Comparison of ENCODE assay signal across 8 mouse cellular contexts in genomic region chr4:134249651-134250050, GRCm38 (mm10). TPM values are rescaled to one million over a fixed set of nuclear protein-coding genes. Genes with fewer than 3 reads are reported as not detected.
DNase-seq lines count a peak whose midpoint lies in the region; ATAC-seq and TF ChIP-seq lines count a peak whose summit lies in the region.

No protein-coding gene starts in this region.

- H3K9ac ChIP-seq in embryonic facial prominence, embryonic 13.5 days = peak overlapping the region; percentile 58
- peak overlapping the region; percentile 65 for H3K9ac ChIP-seq in heart, embryonic 12.5 days
- H3K9ac ChIP-seq in liver, postnatal 0 days (replicated peaks) = no peak overlapping the region
- H3K9ac ChIP-seq in neural tube, embryonic 14.5 days (replicated peaks; ENCODE audit: low read depth, low read length) = peak overlapping the region; percentile 34; the same call in 1 of the 2 replicates

- peak overlapping the region; percentile 54 for H3K4me3 ChIP-seq in embryonic facial prominence, embryonic 13.5 days
- peak overlapping the region; percentile 54 for H3K4me3 ChIP-seq in heart, embryonic 12.5 days
- H3K4me3 ChIP-seq in liver, postnatal 0 days (ENCODE audit: low read depth, low read length) = peak overlapping the region; percentile 32
- peak overlapping the region; percentile 51 for H3K4me3 ChIP-seq in neural tube, embryonic 14.5 days (ENCODE audit: low read depth, low read length)

- no peak for ATAC-seq in embryonic facial prominence, embryonic 13.5 days (ENCODE audit: insufficient number of reproducible peaks, insufficient read depth, low FRiP score, low TSS enrichment, low read depth)
- peak; percentile 48; the same call in 1 of the 2 replicates for ATAC-seq in heart, embryonic 12.5 days (ENCODE audit: insufficient number of reproducible peaks, low FRiP score)
- peak; percentile 34; the same call in 1 of the 2 replicates for ATAC-seq in liver, postnatal 0 days
- ATAC-seq in neural tube, embryonic 14.5 days (ENCODE audit: low read depth) = peak; percentile 52; the same call in 1 of the 2 replicates

- H3K27ac ChIP-seq in embryonic facial prominence, embryonic 13.5 days = no peak overlapping the region
- no peak overlapping the region for H3K27ac ChIP-seq in heart, embryonic 12.5 days (ENCODE audit: poor library complexity, severe bottlenecking)
- H3K27ac ChIP-seq in liver, postnatal 0 days (ENCODE audit: low read depth) = no peak overlapping the region
- H3K27ac ChIP-seq in neural tube, embryonic 14.5 days (ENCODE audit: low read depth, low read length) = no peak overlapping the region

- TF ChIP-seq CTCF in liver, postnatal 0 days (IDR thresholded peaks at IDR 0.05; ENCODE audit: low read depth) = peak; percentile 91

- H3K4me2 ChIP-seq in embryonic facial prominence, embryonic 13.5 days = peak overlapping the region; percentile 95
- peak overlapping the region; percentile 97 for H3K4me2 ChIP-seq in heart, embryonic 12.5 days
- H3K4me2 ChIP-seq in liver, postnatal 0 days (ENCODE audit: low read depth, low read length) = peak overlapping the region; percentile 64
- peak overlapping the region; percentile 71 for H3K4me2 ChIP-seq in neural tube, embryonic 14.5 days (ENCODE audit: low read depth, low read length)

- under 1% methylated on average over 30 of the region's 30 CpGs for WGBS in embryonic facial prominence, embryonic 13.5 days
- under 1% methylated on average over 30 of the region's 30 CpGs for WGBS in heart, embryonic 12.5 days
- 2% methylated on average over 30 of the region's 30 CpGs for WGBS in liver, postnatal 0 days (ENCODE audit: insufficient replicate concordance)
- 1% methylated on average over 30 of the region's 30 CpGs for WGBS in neural tube, embryonic 14.5 days

- no peaks in the 10 kb centered on the region for H3K36me3 ChIP-seq in embryonic facial prominence, embryonic 13.5 days
- no peaks in the 10 kb centered on the region for H3K36me3 ChIP-seq in heart, embryonic 12.5 days
- H3K36me3 ChIP-seq in liver, postnatal 0 days (replicated peaks; ENCODE audit: insufficient read depth, low read length) = no peaks in the 10 kb centered on the region
- no peaks in the 10 kb centered on the region for H3K36me3 ChIP-seq in neural tube, embryonic 14.5 days (ENCODE audit: control insufficient read depth, insufficient read depth, low read length)

- peak; percentile 60 for DNase-seq in urinary bladder, adult 2 months (ENCODE audit: low spot score)
- DNase-seq in urinary bladder, postnatal 10 days (ENCODE audit: low spot score) = no peak
- peak; percentile 90 for DNase-seq in kidney, postnatal 10 days
- peak; percentile 81 for DNase-seq in liver, postnatal 0 days
- DNase-seq in testis, postnatal 14 days (ENCODE audit: low spot score) = peak; percentile 68

- H3K9me3 ChIP-seq in embryonic facial prominence, embryonic 13.5 days = no peaks in the 10 kb centered on the region
- H3K9me3 ChIP-seq in heart, embryonic 12.5 days (replicated peaks) = no peaks in the 10 kb centered on the region
- no peaks in the 10 kb centered on the region for H3K9me3 ChIP-seq in liver, postnatal 0 days (ENCODE audit: low read length)
- no peaks in the 10 kb centered on the region for H3K9me3 ChIP-seq in neural tube, embryonic 14.5 days (ENCODE audit: control insufficient read depth, low read length)

- peaks cover 63% of the 10 kb centered on the region for H3K4me1 ChIP-seq in embryonic facial prominence, embryonic 13.5 days
- H3K4me1 ChIP-seq in heart, embryonic 12.5 days (replicated peaks) = peaks cover 58% of the 10 kb centered on the region
- peaks cover 35% of the 10 kb centered on the region for H3K4me1 ChIP-seq in liver, postnatal 0 days (ENCODE audit: insufficient read depth)
- peaks cover 20% of the 10 kb centered on the region for H3K4me1 ChIP-seq in neural tube, embryonic 14.5 days (ENCODE audit: control insufficient read depth, insufficient read depth, low read length)

- peaks cover 86% of the 10 kb centered on the region for H3K27me3 ChIP-seq in embryonic facial prominence, embryonic 13.5 days
- H3K27me3 ChIP-seq in heart, embryonic 12.5 days (replicated peaks) = peaks cover 62% of the 10 kb centered on the region
- H3K27me3 ChIP-seq in liver, postnatal 0 days (ENCODE audit: insufficient read depth, low read length) = peaks cover 83% of the 10 kb centered on the region
- peaks cover 18% of the 10 kb centered on the region for H3K27me3 ChIP-seq in neural tube, embryonic 14.5 days (ENCODE audit: control insufficient read depth, insufficient read depth, low read length)

- no peak for TF ChIP-seq EP300 in liver, postnatal 0 days (IDR thresholded peaks at IDR 0.05; ENCODE audit: low read depth)

RNA-seq across cellular contexts. Expression of gene Gm30191, which starts 2.9 kb away (rescaled TPM):
- polyA plus RNA-seq in urinary bladder, adult 2 months (2012; rRNA removed) = not detected in 2 replicates
- not detected in 2 replicates for polyA plus RNA-seq in embryonic facial prominence, embryonic 13.5 days (2015; fragmentation: Nextera tagmentation; extraction: Ambion mirVana)
- polyA plus RNA-seq in heart, embryonic 12.5 days (2016; fragmentation: Nextera tagmentation; extraction: Ambion mirVana) = not detected in 2 replicates
- polyA plus RNA-seq in liver, postnatal 0 days (2015; fragmentation: Nextera tagmentation; extraction: Ambion mirVana) = not detected in 2 replicates
- polyA plus RNA-seq in neural tube, embryonic 14.5 days (2014; fragmentation: Nextera tagmentation; extraction: Ambion mirVana) = not detected in 2 replicates

RNA-seq across cellular contexts. Expression of gene Grrp1, which starts 4.3 kb away (rescaled TPM):
- 13.7 TPM in 2 replicates for polyA plus RNA-seq in urinary bladder, adult 2 months (2012; rRNA removed)
- 3.9 and 6.4 TPM in 2 replicates for polyA plus RNA-seq in embryonic facial prominence, embryonic 13.5 days (2015; fragmentation: Nextera tagmentation; extraction: Ambion mirVana)
- polyA plus RNA-seq in heart, embryonic 12.5 days (2016; fragmentation: Nextera tagmentation; extraction: Ambion mirVana) = 4.5 TPM in 2 replicates
- polyA plus RNA-seq in liver, postnatal 0 days (2015; fragmentation: Nextera tagmentation; extraction: Ambion mirVana) = 1.4 and 1.5 TPM in 2 replicates
- 13.4 and 15.4 TPM in 2 replicates for polyA plus RNA-seq in neural tube, embryonic 14.5 days (2014; fragmentation: Nextera tagmentation; extraction: Ambion mirVana)

RNA-seq across cellular contexts. Expression of gene Zfp593, which starts 4.3 kb away (rescaled TPM):
- 8.9 and 11.0 TPM in 2 replicates for polyA plus RNA-seq in urinary bladder, adult 2 months (2012; rRNA removed)
- 18.8 and 19.7 TPM in 2 replicates for polyA plus RNA-seq in embryonic facial prominence, embryonic 13.5 days (2015; fragmentation: Nextera tagmentation; extraction: Ambion mirVana)
- 11.2 and 12.3 TPM in 2 replicates for polyA plus RNA-seq in heart, embryonic 12.5 days (2016; fragmentation: Nextera tagmentation; extraction: Ambion mirVana)
- polyA plus RNA-seq in liver, postnatal 0 days (2015; fragmentation: Nextera tagmentation; extraction: Ambion mirVana) = 6.1 and 6.2 TPM in 2 replicates
- 12.4 and 15.6 TPM in 2 replicates for polyA plus RNA-seq in neural tube, embryonic 14.5 days (2014; fragmentation: Nextera tagmentation; extraction: Ambion mirVana)

RNA-seq across cellular contexts. Expression of gene E130218I03Rik, which starts 6.2 kb away (rescaled TPM):
- polyA plus RNA-seq in urinary bladder, adult 2 months (2012; rRNA removed) = not detected in 2 replicates
- 0.72 TPM in 1 of 2 replicates, not detected in the other for polyA plus RNA-seq in embryonic facial prominence, embryonic 13.5 days (2015; fragmentation: Nextera tagmentation; extraction: Ambion mirVana)
- 0.23 and 0.51 TPM in 2 replicates for polyA plus RNA-seq in heart, embryonic 12.5 days (2016; fragmentation: Nextera tagmentation; extraction: Ambion mirVana)
- polyA plus RNA-seq in liver, postnatal 0 days (2015; fragmentation: Nextera tagmentation; extraction: Ambion mirVana) = 0.23 and 0.33 TPM in 2 replicates
- polyA plus RNA-seq in neural tube, embryonic 14.5 days (2014; fragmentation: Nextera tagmentation; extraction: Ambion mirVana) = 0.44 TPM in 1 of 2 replicates, not detected in the other

RNA-seq across cellular contexts. Expression of gene Cnksr1, which starts 11.5 kb away (rescaled TPM):
- 11.5 and 13.1 TPM in 2 replicates for polyA plus RNA-seq in urinary bladder, adult 2 months (2012; rRNA removed)
- 2.9 and 3.9 TPM in 2 replicates for polyA plus RNA-seq in embryonic facial prominence, embryonic 13.5 days (2015; fragmentation: Nextera tagmentation; extraction: Ambion mirVana)
- 0.61 and 1.4 TPM in 2 replicates for polyA plus RNA-seq in heart, embryonic 12.5 days (2016; fragmentation: Nextera tagmentation; extraction: Ambion mirVana)
- polyA plus RNA-seq in liver, postnatal 0 days (2015; fragmentation: Nextera tagmentation; extraction: Ambion mirVana) = 0.08 and 0.20 TPM in 2 replicates
- 0.16 TPM in 1 of 2 replicates, not detected in the other for polyA plus RNA-seq in neural tube, embryonic 14.5 days (2014; fragmentation: Nextera tagmentation; extraction: Ambion mirVana)
